Mouse (Mus musculus) ES-E14 (cell line): ENCODE measurements at regions not wholly inside any gene's neighbourhood (a gene's known extent, or its start where the extent isn't known, plus 50 kb on each side); places are given as distances from the start of the nearest gene placed in this dataset.

ENCODE experiments used
- DNase-seq: peaks from one replicate; pipeline ENCODE4 v3.0.0-alpha.2; 2013; ENCODE audit warnings: low read depth, low spot score
- H3K27ac ChIP-seq: 2 replicates; pipeline ENCODE4 v1.5.1; 2012; ENCODE audit warnings: low read depth, mild to moderate bottlenecking, low read length, moderate library complexity, mixed read lengths; ENCODE audit not compliant: poor library complexity, insufficient read depth, severe bottlenecking
- H3K36me3 ChIP-seq: 2 replicates; pipeline ENCODE4 v1.6.1; 2012; ENCODE audit warnings: mild to moderate bottlenecking, low read length, moderate library complexity, mixed read lengths; ENCODE audit not compliant: control insufficient read depth, poor library complexity, insufficient read depth, severe bottlenecking
- H3K4me1 ChIP-seq, 2 experiments: fragments of 150-350 bp in 1 of 2; sonication (generic) in 1 of 2; 2 replicates each; pipeline ENCODE4 v1.6.1; 2012; ENCODE audit warnings: low read length in 2 of 2, mild to moderate bottlenecking in 1 of 2, mixed read lengths in 1 of 2; ENCODE audit not compliant: control insufficient read depth in 2 of 2, insufficient read depth in 2 of 2, poor library complexity in 1 of 2
- H3K4me3 ChIP-seq, 2 experiments: fragments of 150-350 bp in 1 of 2; sonication (generic) in 1 of 2; 2 replicates each; pipeline ENCODE4 v1.5.1; 2012; ENCODE audit warnings: low read length in 2 of 2, low read depth in 1 of 2, mild to moderate bottlenecking in 1 of 2, mixed read lengths in 1 of 2; ENCODE audit not compliant: insufficient read depth in 1 of 2, poor library complexity in 1 of 2, severe bottlenecking in 1 of 2
- H3K9ac ChIP-seq: 2 replicates; pipeline ENCODE4 v1.6.1; 2012; ENCODE audit warnings: low read depth, mild to moderate bottlenecking, low read length, mixed read lengths; ENCODE audit not compliant: poor library complexity, insufficient read depth, severe bottlenecking
- H3K9me3 ChIP-seq: fragments of 150-350 bp; sonication (generic); 2 replicates; pipeline ENCODE4 v1.6.1; 2012; ENCODE audit warnings: low read depth, mild to moderate bottlenecking, low read length; ENCODE audit not compliant: control insufficient read depth, insufficient read depth
- CHD2 ChIP-seq: IDR thresholded peaks from 2 replicates; pipeline ENCODE4 v1.6.1; 2014; ENCODE audit warnings: mild to moderate bottlenecking, low read depth, low read length, inconsistent platforms
- HCFC1 ChIP-seq: IDR thresholded peaks from 2 replicates; pipeline ENCODE4 v1.6.1; 2012; ENCODE audit warnings: low read length, inconsistent platforms, borderline replicate concordance; ENCODE audit not compliant: insufficient read depth
- MAFK ChIP-seq: IDR thresholded peaks from 2 replicates; pipeline ENCODE4 v1.6.1; 2014; ENCODE audit warnings: mild to moderate bottlenecking, low read depth, low read length, inconsistent platforms; ENCODE audit not compliant: insufficient read depth
- ZC3H11A ChIP-seq: IDR thresholded peaks from 2 replicates; pipeline ENCODE4 v1.6.1; 2012; ENCODE audit warnings: low read depth, mild to moderate bottlenecking, inconsistent platforms, low read length, borderline replicate concordance
- ZNF384 ChIP-seq: IDR thresholded peaks from 2 replicates; pipeline ENCODE4 v1.6.1; 2012; ENCODE audit warnings: low read depth, low read length, inconsistent platforms
- in situ Hi-C, 2 experiments: fragments of 600-800 bp; cut with MboI; formaldehyde crosslinking; loops; one replicate each; pipeline ENCODE4 v1.15.1; 2025; ENCODE audit warnings: low sequenced_read_pairs in 2 of 2, inconsistent platforms in 1 of 2; ENCODE audit not compliant: unreplicated experiment in 2 of 2

- no peaks in the 10 kb centered on the region for H3K4me1 ChIP-seq
- H3K9me3 ChIP-seq: no peaks in the 10 kb centered on the region
- no peak overlapping the region for H3K4me3 ChIP-seq
- no peaks in the 10 kb centered on the region for H3K36me3 ChIP-seq
- no peak overlapping the region for H3K27ac ChIP-seq
- in situ Hi-C loops: no loop called here
- no peak for DNase-seq
- no peak overlapping the region for H3K9ac ChIP-seq
- no peak for TF ChIP-seq ZNF384
- TF ChIP-seq CHD2: no peak
- TF ChIP-seq HCFC1: no peak
- TF ChIP-seq ZC3H11A: no peak
- TF ChIP-seq MAFK: no peak
Observed at GRCm38 (mm10) chr13:32454419-32455146, 116.0 kb upstream of the Gmds start.

- Histone ChIP-seq H3K9ac (no peak overlapping the region), H3K36me3 (no peaks in the 10 kb centered on the region), H3K4me3 (no peak overlapping the region), H3K4me1 (no peaks in the 10 kb centered on the region), H3K27ac (no peak overlapping the region), H3K9me3 (no peaks in the 10 kb centered on the region)
- in situ Hi-C loops: no loop called here
- DNase-seq: no peak
- no peak for TF ChIP-seq CHD2
- TF ChIP-seq MAFK: no peak
- no peak for TF ChIP-seq HCFC1
- no peak for TF ChIP-seq ZC3H11A
- no peak for TF ChIP-seq ZNF384
Observed at GRCm38 (mm10) chr13:32449710-32450417, 111.3 kb upstream of the Gmds start.

DNA sequence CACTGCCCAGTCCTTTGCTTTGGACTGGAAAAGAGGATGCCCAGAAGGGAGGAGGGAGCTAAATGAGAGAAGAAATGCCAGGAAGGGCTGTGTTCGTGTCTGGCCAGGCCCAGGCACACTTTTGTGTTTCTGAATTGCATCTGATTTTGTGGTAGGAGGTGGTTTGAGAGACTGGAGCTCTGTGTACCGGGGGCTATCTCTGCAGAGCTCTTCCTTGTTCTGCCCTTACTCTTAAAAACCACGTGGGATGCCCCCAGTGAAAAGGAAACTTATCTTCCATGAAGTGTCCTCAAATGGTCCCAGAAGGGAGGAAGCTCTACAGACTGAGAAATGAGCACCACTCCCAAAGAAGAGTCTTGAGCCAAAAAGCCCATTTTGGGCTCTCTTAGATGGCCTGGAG is 106.0 kb upstream of the Gmds start:
- Histone ChIP-seq H3K27ac (no peak overlapping the region), H3K9me3 (no peaks in the 10 kb centered on the region), H3K9ac (no peak overlapping the region), H3K36me3 (no peaks in the 10 kb centered on the region), H3K4me3 (no peak overlapping the region), H3K4me1 (no peaks in the 10 kb centered on the region)
- no peak for TF ChIP-seq ZC3H11A
- no peak for TF ChIP-seq HCFC1
- no peak for TF ChIP-seq MAFK
- TF ChIP-seq CHD2: no peak
- no peak for TF ChIP-seq ZNF384
- in situ Hi-C loops: no loop called here
- DNase-seq: no peak

DNA sequence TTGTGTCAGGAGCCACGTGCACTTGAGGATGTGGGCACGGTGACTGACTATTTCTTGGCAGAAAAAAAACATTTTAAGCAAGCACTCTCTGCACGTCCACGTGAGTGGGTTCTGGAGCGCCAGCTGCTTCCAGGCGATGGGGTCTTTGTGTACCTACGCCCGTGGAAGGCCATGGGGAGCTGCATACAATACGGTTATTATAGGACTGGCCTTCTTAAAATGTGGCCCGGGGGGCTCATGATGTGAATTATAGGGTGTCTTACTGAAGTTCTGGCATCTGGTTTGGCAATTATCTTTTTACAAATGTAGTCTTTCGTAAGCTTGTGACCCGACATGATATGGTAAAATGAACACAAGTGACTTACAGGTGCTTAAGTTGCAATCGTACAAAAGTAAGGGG is 103.5 kb upstream of the Gmds start:
- no peaks in the 10 kb centered on the region for H3K9me3 ChIP-seq
- DNase-seq: no peak
- TF ChIP-seq ZC3H11A: no peak
- TF ChIP-seq MAFK: no peak
- no peak for TF ChIP-seq CHD2
- TF ChIP-seq ZNF384: no peak
- TF ChIP-seq HCFC1: no peak
- H3K4me3 ChIP-seq: no peak overlapping the region
- H3K27ac ChIP-seq: no peak overlapping the region
- H3K4me1 ChIP-seq: no peaks in the 10 kb centered on the region
- no peak overlapping the region for H3K9ac ChIP-seq
- in situ Hi-C loops: no loop called here
- no peaks in the 10 kb centered on the region for H3K36me3 ChIP-seq
